Mouse (Mus musculus): Measurements from ENCODE around the gene Sox8. TPM values are rescaled to one million over a fixed set of nuclear protein-coding genes. Genes with fewer than 3 reads are reported as not detected.

The Sox8 gene
- polyA plus RNA-seq, 1 experiment from 2014 or later, result 25.1 TPM

GRCm38 (mm10) chr17:25551313-25551712 is 19.2 kb downstream of the Sox8 start:
- H3K9me3 ChIP-seq (ENCODE audit: control insufficient read depth, low read length), result no peaks in the 10 kb centered on the region
- no peak overlapping the region for H3K9ac ChIP-seq (ENCODE audit: low read depth, low read length)
- WGBS, result 92% methylated on average over 11 of the region's 11 CpGs
- H3K36me3 ChIP-seq (ENCODE audit: control insufficient read depth, insufficient read depth, low read length), result no peaks in the 10 kb centered on the region
- no peak overlapping the region for H3K4me3 ChIP-seq (ENCODE audit: low read length)
- ATAC-seq, result no peak
- H3K27ac ChIP-seq (ENCODE audit: low read depth, low read length), result no peak overlapping the region
- H3K4me1 ChIP-seq (ENCODE audit: control insufficient read depth, insufficient read depth, low read depth, low read length), result peaks cover 8% of the 10 kb centered on the region
- no peaks in the 10 kb centered on the region for H3K27me3 ChIP-seq (replicated peaks; ENCODE audit: control insufficient read depth, insufficient read depth, low read length)
- H3K4me2 ChIP-seq (ENCODE audit: low read length), result no peak overlapping the region

- ATAC-seq, result no peak
- no peak overlapping the region for H3K9ac ChIP-seq (ENCODE audit: low read depth, low read length)
- no peak overlapping the region for H3K4me3 ChIP-seq (ENCODE audit: low read length)
- H3K36me3 ChIP-seq (ENCODE audit: control insufficient read depth, insufficient read depth, low read length), result no peaks in the 10 kb centered on the region
- no peaks in the 10 kb centered on the region; the same call in 1 of the 2 replicates for H3K4me1 ChIP-seq (ENCODE audit: control insufficient read depth, insufficient read depth, low read depth, low read length)
- H3K27ac ChIP-seq (ENCODE audit: low read depth, low read length), result no peak overlapping the region
- H3K4me2 ChIP-seq (ENCODE audit: low read length), result no peak overlapping the region
- WGBS, result 71% methylated on average over 5 of the region's 5 CpGs
- no peaks in the 10 kb centered on the region for H3K27me3 ChIP-seq (replicated peaks; ENCODE audit: control insufficient read depth, insufficient read depth, low read length)
- H3K9me3 ChIP-seq (ENCODE audit: control insufficient read depth, low read length), result no peaks in the 10 kb centered on the region
These were observed 20.5 kb downstream of the Sox8 start for GRCm38 (mm10) chr17:25550020-25550419.

DNA sequence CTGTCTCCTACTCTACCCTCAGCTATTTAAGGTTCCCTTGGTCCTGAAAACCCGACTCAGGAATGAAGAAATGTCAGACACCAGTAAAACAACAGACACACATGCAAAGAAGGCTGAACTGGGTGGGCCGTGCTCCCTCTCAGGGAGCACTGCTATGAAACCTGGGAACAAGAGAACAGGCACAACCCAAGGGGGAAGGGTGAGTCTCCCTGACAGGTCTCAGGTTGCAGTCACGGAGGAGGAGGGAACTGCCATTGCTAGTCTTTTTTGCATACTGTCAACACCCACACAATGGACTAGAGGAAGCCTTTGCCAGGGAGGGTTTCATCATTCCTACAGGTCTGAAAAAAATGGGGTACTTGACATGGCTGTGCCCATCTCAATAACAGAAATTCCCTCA is 23.5 kb downstream of the Sox8 start:
- Histone ChIP-seq H3K4me3 (ENCODE audit: low read length) (no peak overlapping the region), H3K9me3 (ENCODE audit: control insufficient read depth, low read length) (no peaks in the 10 kb centered on the region), H3K9ac (ENCODE audit: low read depth, low read length) (no peak overlapping the region), H3K27ac (ENCODE audit: low read depth, low read length) (no peak overlapping the region), H3K4me2 (ENCODE audit: low read length) (no peak overlapping the region), H3K27me3 (replicated peaks; ENCODE audit: control insufficient read depth, insufficient read depth, low read length) (no peaks in the 10 kb centered on the region), H3K36me3 (ENCODE audit: control insufficient read depth, insufficient read depth, low read length) (no peaks in the 10 kb centered on the region), H3K4me1 (ENCODE audit: control insufficient read depth, insufficient read depth, low read depth, low read length) (no peaks in the 10 kb centered on the region)
- 48% methylated on average over 3 of the region's 3 CpGs for WGBS
- ATAC-seq, result no peak

- Histone ChIP-seq H3K4me2 (ENCODE audit: low read length) (no peak overlapping the region), H3K27ac (ENCODE audit: low read depth, low read length) (no peak overlapping the region), H3K36me3 (ENCODE audit: control insufficient read depth, insufficient read depth, low read length) (no peaks in the 10 kb centered on the region), H3K9me3 (ENCODE audit: control insufficient read depth, low read length) (no peaks in the 10 kb centered on the region), H3K27me3 (replicated peaks; ENCODE audit: control insufficient read depth, insufficient read depth, low read length) (no peaks in the 10 kb centered on the region), H3K4me3 (ENCODE audit: low read length) (no peak overlapping the region), H3K4me1 (ENCODE audit: control insufficient read depth, insufficient read depth, low read depth, low read length) (peaks cover 7% of the 10 kb centered on the region), H3K9ac (ENCODE audit: low read depth, low read length) (no peak overlapping the region)
- ATAC-seq, result no peak
- WGBS, result 91% methylated on average over 4 of the region's 4 CpGs
These were observed 28.7 kb downstream of the Sox8 start for GRCm38 (mm10) chr17:25541768-25542167.

DNA sequence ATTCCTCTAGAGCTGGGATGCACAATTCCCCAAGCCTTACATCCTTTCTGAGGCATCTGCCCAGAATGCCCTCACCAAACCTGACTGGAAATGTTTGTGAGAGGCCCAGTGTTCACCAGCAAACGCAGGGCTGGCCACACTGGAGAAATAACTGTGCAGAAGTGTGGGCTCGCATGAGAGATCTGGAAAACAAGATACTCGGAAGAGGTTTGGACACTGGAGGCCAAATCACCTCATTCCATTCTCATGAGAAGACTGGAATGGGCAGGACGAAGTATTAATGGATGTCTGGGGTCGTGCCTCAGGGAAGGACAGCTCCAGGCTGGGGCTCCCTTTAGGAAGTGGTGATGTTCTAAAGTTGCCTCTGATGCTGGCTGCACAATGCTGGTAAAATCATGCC is 29.8 kb downstream of the Sox8 start:
- Histone ChIP-seq H3K27ac (ENCODE audit: low read depth, low read length) (no peak overlapping the region), H3K27me3 (replicated peaks; ENCODE audit: control insufficient read depth, insufficient read depth, low read length) (no peaks in the 10 kb centered on the region), H3K4me1 (ENCODE audit: control insufficient read depth, insufficient read depth, low read depth, low read length) (peaks cover 7% of the 10 kb centered on the region), H3K9ac (ENCODE audit: low read depth, low read length) (no peak overlapping the region), H3K36me3 (ENCODE audit: control insufficient read depth, insufficient read depth, low read length) (no peaks in the 10 kb centered on the region), H3K4me2 (ENCODE audit: low read length) (no peak overlapping the region), H3K9me3 (ENCODE audit: control insufficient read depth, low read length) (no peaks in the 10 kb centered on the region), H3K4me3 (ENCODE audit: low read length) (no peak overlapping the region)
- 80% methylated on average over 5 of the region's 5 CpGs for WGBS
- ATAC-seq, result no peak

GRCm38 (mm10) chr17:25538945-25539875 is 31.3 kb downstream of the Sox8 start:
- Histone ChIP-seq H3K4me2 (ENCODE audit: low read length) (peak overlapping the region; percentile 35; the same call in 1 of the 2 replicates), H3K4me1 (ENCODE audit: control insufficient read depth, insufficient read depth, low read depth, low read length) (peaks cover 7% of the 10 kb centered on the region), H3K4me3 (ENCODE audit: low read length) (no peak overlapping the region), H3K27ac (ENCODE audit: low read depth, low read length) (peak overlapping the region; percentile 70), H3K36me3 (ENCODE audit: control insufficient read depth, insufficient read depth, low read length) (no peaks in the 10 kb centered on the region), H3K9ac (ENCODE audit: low read depth, low read length) (peak overlapping the region; percentile 45; the same call in 1 of the 2 replicates), H3K9me3 (ENCODE audit: control insufficient read depth, low read length) (no peaks in the 10 kb centered on the region), H3K27me3 (replicated peaks; ENCODE audit: control insufficient read depth, insufficient read depth, low read length) (no peaks in the 10 kb centered on the region)
- peak; percentile 76 for ATAC-seq
- 23% methylated on average over 27 of the region's 27 CpGs for WGBS

DNA sequence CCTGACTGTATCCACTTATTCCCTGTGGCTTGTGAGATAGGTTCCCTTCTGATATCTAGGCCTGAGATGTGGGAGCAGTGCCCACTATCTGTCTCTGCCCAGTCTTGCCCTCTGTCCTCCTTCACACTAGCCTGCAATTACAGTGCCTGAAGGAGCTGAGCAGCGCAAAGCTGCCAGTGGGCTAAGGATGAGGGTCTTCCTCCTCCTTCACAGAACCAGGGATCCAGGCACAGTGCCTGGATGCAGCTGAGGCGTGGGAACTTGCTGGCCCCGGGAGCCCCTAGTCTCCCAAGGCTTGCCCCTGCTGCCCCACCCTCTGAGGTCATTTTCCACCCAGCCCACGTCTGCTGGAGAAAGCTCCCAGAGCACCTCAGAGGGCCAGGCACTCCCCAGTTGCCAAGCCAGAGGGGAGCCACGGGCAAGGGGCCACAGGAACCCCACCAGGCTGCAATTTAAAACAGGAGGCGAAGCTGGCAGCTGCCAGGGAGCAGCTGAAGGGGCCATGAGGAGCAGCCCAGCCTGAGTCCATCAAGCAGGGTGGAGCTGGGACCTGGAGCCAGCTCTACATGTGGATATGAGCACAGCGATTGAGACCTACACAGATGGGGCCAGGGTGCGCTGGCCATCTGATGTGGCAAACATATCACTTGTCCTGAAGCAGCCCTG is 40.0 kb downstream of the Sox8 start:
- no peaks in the 10 kb centered on the region for H3K9me3 ChIP-seq (ENCODE audit: control insufficient read depth, low read length)
- H3K4me1 ChIP-seq (ENCODE audit: control insufficient read depth, insufficient read depth, low read depth, low read length), result no peaks in the 10 kb centered on the region
- H3K4me3 ChIP-seq (ENCODE audit: low read length), result no peak overlapping the region
- peak; percentile 60; the same call in 1 of the 2 replicates for ATAC-seq
- H3K9ac ChIP-seq (ENCODE audit: low read depth, low read length), result no peak overlapping the region
- no peaks in the 10 kb centered on the region for H3K36me3 ChIP-seq (ENCODE audit: control insufficient read depth, insufficient read depth, low read length)
- no peak overlapping the region for H3K27ac ChIP-seq (ENCODE audit: low read depth, low read length)
- no peaks in the 10 kb centered on the region for H3K27me3 ChIP-seq (replicated peaks; ENCODE audit: control insufficient read depth, insufficient read depth, low read length)
- H3K4me2 ChIP-seq (ENCODE audit: low read length), result no peak overlapping the region
- WGBS, result 53% methylated on average over 8 of the region's 8 CpGs

DNA sequence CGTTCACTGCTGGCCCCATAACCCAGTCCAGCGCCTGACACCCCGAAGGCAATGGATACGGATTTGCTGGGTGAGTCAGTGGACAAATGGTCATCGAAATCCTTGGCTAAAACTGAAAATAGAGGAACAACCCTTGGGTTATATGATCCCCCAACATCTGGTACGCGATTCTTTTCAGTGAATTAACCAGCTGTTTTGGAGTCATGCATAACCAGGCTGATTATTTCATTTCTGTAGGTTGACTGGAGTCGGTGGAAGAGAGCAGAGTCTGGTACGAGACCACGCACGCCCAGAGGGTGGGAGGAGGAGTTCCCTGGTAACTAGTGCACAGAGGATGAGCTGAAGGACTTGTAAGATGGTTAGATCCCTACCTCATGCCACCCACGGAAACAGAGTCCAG is 48.4 kb downstream of the Sox8 start:
- WGBS, result 90% methylated on average over 12 of the region's 12 CpGs
- Histone ChIP-seq H3K9ac (ENCODE audit: low read depth, low read length) (no peak overlapping the region), H3K27me3 (replicated peaks; ENCODE audit: control insufficient read depth, insufficient read depth, low read length) (no peaks in the 10 kb centered on the region), H3K27ac (ENCODE audit: low read depth, low read length) (no peak overlapping the region), H3K9me3 (ENCODE audit: control insufficient read depth, low read length) (no peaks in the 10 kb centered on the region), H3K36me3 (ENCODE audit: control insufficient read depth, insufficient read depth, low read length) (no peaks in the 10 kb centered on the region), H3K4me1 (ENCODE audit: control insufficient read depth, insufficient read depth, low read depth, low read length) (peaks cover 4% of the 10 kb centered on the region), H3K4me2 (ENCODE audit: low read length) (no peak overlapping the region), H3K4me3 (ENCODE audit: low read length) (no peak overlapping the region)
- ATAC-seq, result no peak

GRCm38 (mm10) chr17:25520492-25520891 is 50.0 kb downstream of the Sox8 start:
- WGBS, result 58% methylated on average over 9 of the region's 9 CpGs
- H3K9me3 ChIP-seq (ENCODE audit: control insufficient read depth, low read length), result no peaks in the 10 kb centered on the region
- H3K27me3 ChIP-seq (replicated peaks; ENCODE audit: control insufficient read depth, insufficient read depth, low read length), result no peaks in the 10 kb centered on the region
- 0 out of 2 replicates have a peak, but pooled peaks have one; percentile 21 for ATAC-seq
- no peaks in the 10 kb centered on the region for H3K36me3 ChIP-seq (ENCODE audit: control insufficient read depth, insufficient read depth, low read length)
- H3K4me3 ChIP-seq (ENCODE audit: low read length), result no peak overlapping the region
- no peak overlapping the region for H3K9ac ChIP-seq (ENCODE audit: low read depth, low read length)
- H3K4me1 ChIP-seq (ENCODE audit: control insufficient read depth, insufficient read depth, low read depth, low read length), result peaks cover 4% of the 10 kb centered on the region
- H3K27ac ChIP-seq (ENCODE audit: low read depth, low read length), result no peak overlapping the region
- H3K4me2 ChIP-seq (ENCODE audit: low read length), result no peak overlapping the region
